Mouse (Mus musculus) activated CD4-positive, CD25-positive, alpha-beta regulatory T cell, adult 9 weeks (primary cell): ENCODE data around the gene Olfr1184. TPM values are rescaled to one million over a fixed set of nuclear protein-coding genes. Genes with fewer than 3 reads are reported as not detected.

Experiments used
- polyA plus RNA-seq: library from polyadenylated mRNA; unstranded; fragments of 100-300 nt; shearing (Covaris generic); gene quantifications from one replicate; pipeline ENCODE4 v1.2.1, GENCODE M21; 2017

Gene Olfr1184
- polyA plus RNA-seq: not detected

GRCm38 (mm10) chr2:88483298-88483697 lies at the start of gene Olfr1184:
Olfr1184 (plus strand) TSS chr2:88483598.

GRCm38 (mm10) chr2:88449031-88449430 lies 34.4 kb upstream of the Olfr1184 start, which contains the start of gene Gm13757:
Gm13757 (minus strand) TSS chr2:88449131.

GRCm38 (mm10) chr2:88454567-88454966 lies 28.8 kb upstream of the Olfr1184 start, which contains the start of gene Olfr1183:
Olfr1183 (plus strand) TSS chr2:88454867.

GRCm38 (mm10) chr2:88493020-88493419 lies 9.6 kb downstream of the Olfr1184 start, which contains the start of gene Olfr1185-ps1:
Olfr1185-ps1 (plus strand) TSS chr2:88493320.

GRCm38 (mm10) chr2:88518251-88518650 lies 34.9 kb downstream of the Olfr1184 start, which contains the start of gene Olfr1186:
Olfr1186 (plus strand) TSS chr2:88518551.

Other genes starting within 250 kb of the Olfr1184 start
- gene Olfr1173, start 203.7 kb upstream of the Olfr1184 start, polyA plus RNA-seq: not detected
- gene Olfr1174-ps, start 168.5 kb upstream of the Olfr1184 start, polyA plus RNA-seq: not detected
- gene Olfr1175-ps, start 156.4 kb upstream of the Olfr1184 start, polyA plus RNA-seq: not detected
- gene Olfr1176, start 146.9 kb upstream of the Olfr1184 start, polyA plus RNA-seq: not detected
- gene Olfr1177-ps, start 137.1 kb upstream of the Olfr1184 start, polyA plus RNA-seq: not detected
- gene Olfr1178, start 96.5 kb upstream of the Olfr1184 start, polyA plus RNA-seq: not detected
- gene Olfr1179, start 77.1 kb upstream of the Olfr1184 start, polyA plus RNA-seq: not detected
- gene Olfr1180, start 64.4 kb upstream of the Olfr1184 start, polyA plus RNA-seq: not detected
- gene Olfr1181, start 57.4 kb upstream of the Olfr1184 start, polyA plus RNA-seq: not detected
- not detected for gene Gm13757, start 34.5 kb upstream of the Olfr1184 start, polyA plus RNA-seq
- not detected for gene Olfr1183, start 28.7 kb upstream of the Olfr1184 start, polyA plus RNA-seq
- not detected for gene Olfr1185-ps1, start 9.7 kb downstream of the Olfr1184 start, polyA plus RNA-seq
- gene Olfr1186, start 35.0 kb downstream of the Olfr1184 start, polyA plus RNA-seq: not detected
- not detected for gene Olfr1188, start 73.3 kb downstream of the Olfr1184 start, polyA plus RNA-seq
- not detected for gene Olfr1189, start 102.9 kb downstream of the Olfr1184 start, polyA plus RNA-seq
- gene Olfr1191-ps1, start 156.9 kb downstream of the Olfr1184 start, polyA plus RNA-seq: not detected
- not detected for gene Olfr1192-ps1, start 164.9 kb downstream of the Olfr1184 start, polyA plus RNA-seq
- not detected for gene Olfr1193, start 192.0 kb downstream of the Olfr1184 start, polyA plus RNA-seq
- gene Olfr1195, start 205.6 kb downstream of the Olfr1184 start, polyA plus RNA-seq: not detected
- gene Olfr1196, start 221.0 kb downstream of the Olfr1184 start, polyA plus RNA-seq: not detected
- not detected for gene Olfr1197, start 248.8 kb downstream of the Olfr1184 start, polyA plus RNA-seq